Mouse (Mus musculus) hindbrain, postnatal 0 days (tissue): ENCODE results near the gene Naa35. TPM values are rescaled to one million over a fixed set of nuclear protein-coding genes. Genes with fewer than 3 reads are reported as not detected.

ENCODE experiments used
- ATAC-seq: fragments of 200-750 bp; cut with Nextera tagmentation; 2 replicates; pipeline ENCODE4 v1.8.0; 2017; ENCODE audit warnings: mild to moderate bottlenecking, moderate TSS enrichment, moderate library complexity
- DNase-seq: peaks from one replicate; pipeline ENCODE4 v3.0.0-alpha.2; 2015; ENCODE audit warnings: low spot score
- H3K27ac ChIP-seq: fragments of 300-500 bp; sonication (generic); 2 replicates; pipeline ENCODE4 v1.5.1; 2014; ENCODE audit warnings: mild to moderate bottlenecking
- H3K27me3 ChIP-seq: fragments of 300-500 bp; sonication (generic); 2 replicates; pipeline ENCODE4 v1.6.1; 2014; ENCODE audit warnings: low read length, mixed read lengths; ENCODE audit not compliant: insufficient read depth
- H3K36me3 ChIP-seq: fragments of 300-500 bp; sonication (generic); 2 replicates; pipeline ENCODE4 v1.6.1; 2014; ENCODE audit warnings: low read length, mixed read lengths; ENCODE audit not compliant: insufficient read depth
- H3K4me1 ChIP-seq: fragments of 300-500 bp; sonication (generic); 2 replicates; pipeline ENCODE4 v1.6.1; 2014; ENCODE audit warnings: antibody characterized with exemption, low read length, mixed read lengths; ENCODE audit not compliant: insufficient read depth
- H3K4me2 ChIP-seq: fragments of 300-500 bp; sonication (generic); 2 replicates; pipeline ENCODE4 v1.6.1; 2014; ENCODE audit warnings: low read depth, mild to moderate bottlenecking, low read length, moderate library complexity, mixed read lengths
- H3K4me3 ChIP-seq: fragments of 300-500 bp; sonication (generic); 2 replicates; pipeline ENCODE4 v1.5.1; 2014; ENCODE audit warnings: low read length
- H3K9ac ChIP-seq: fragments of 300-500 bp; sonication (generic); replicated peaks from 2 replicates; pipeline ENCODE4 v1.6.1; 2014; ENCODE audit warnings: mild to moderate bottlenecking, low read length, moderate library complexity, mixed read lengths
- H3K9me3 ChIP-seq: fragments of 300-500 bp; sonication (generic); 2 replicates; pipeline ENCODE4 v1.6.1; 2016; ENCODE audit warnings: low read length, mixed read lengths
- CTCF ChIP-seq: IDR thresholded peaks from 2 replicates; pipeline ENCODE4 v1.5.1; 2016; ENCODE audit warnings: antibody characterized with exemption, control low read depth, low read depth
- WGBS: fragments of 180-500 bp; shearing (Covaris S2); extraction: QIAGEN DNeasy Blood & Tissue Kit; methylation state at CpG from one replicate; pipeline ENCODE4 v1.1.7; 2014; 5-methylcytosine and 5-hydroxymethylcytosine counted together
- polyA plus RNA-seq: library from polyadenylated mRNA; unstranded; fragments of >200 nt; fragmentation: Nextera tagmentation; extraction: Ambion mirVana; gene quantifications from 2 replicates; pipeline ENCODE4 v1.2.1, GENCODE M21; 2015
- total RNA-seq: library from RNA; depleted of rRNA; stranded (reverse); fragments of >200 nt; gene quantifications from 2 replicates; pipeline ENCODE4 v1.2.3, GENCODE M21; 2014; rRNA removed

The Naa35 gene
- total and polyA plus RNA-seq, 2 experiments from 2014 or later = 98.5 to 99.6 TPM

- 80% methylated on average over 3 of the region's 3 CpGs for WGBS
- DNase-seq (no peak), ATAC-seq (no peak)
- no peak overlapping the region for H3K4me3 ChIP-seq
- TF ChIP-seq CTCF = no peak
- no peak overlapping the region for H3K4me2 ChIP-seq
- no peak overlapping the region for H3K9ac ChIP-seq
- no peaks in the 10 kb centered on the region for H3K4me1 ChIP-seq
- no peaks in the 10 kb centered on the region for H3K9me3 ChIP-seq
- H3K36me3 ChIP-seq = no peaks in the 10 kb centered on the region
- H3K27ac ChIP-seq = no peak overlapping the region
- H3K27me3 ChIP-seq = no peaks in the 10 kb centered on the region
These were observed 100.2 kb downstream of the Naa35 start for GRCm38 (mm10) chr13:59685236-59685635.

Other genes starting within 250 kb of the Naa35 start
- gene Agtpbp1, start within 50 bp of the Naa35 start, total RNA-seq = 107 and 128 TPM in 2 replicates
- 65.6 and 72.1 TPM in 2 replicates for gene Agtpbp1, start within 50 bp of the Naa35 start, polyA plus RNA-seq
- 16.8 and 17.9 TPM in 2 replicates for gene Golm1, start 90.6 kb downstream of the Naa35 start, total RNA-seq
- 20.2 and 22.9 TPM in 2 replicates for gene Golm1, start 90.6 kb downstream of the Naa35 start, polyA plus RNA-seq
- not detected in 2 replicates for gene 4921517D22Rik, start 108.8 kb downstream of the Naa35 start, total RNA-seq
- gene 4921517D22Rik, start 108.8 kb downstream of the Naa35 start, polyA plus RNA-seq = not detected in 2 replicates
- gene Spata31d1a, start 125.1 kb downstream of the Naa35 start, total RNA-seq = not detected in 2 replicates
- gene Spata31d1a, start 125.1 kb downstream of the Naa35 start, polyA plus RNA-seq = 0.09 and 0.16 TPM in 2 replicates
- gene Spata31d1b, start 127.0 kb downstream of the Naa35 start, total RNA-seq = 0.21 TPM in 1 of 2 replicates, not detected in the other
- gene Spata31d1b, start 127.0 kb downstream of the Naa35 start, polyA plus RNA-seq = not detected in 2 replicates
- not detected in 2 replicates for gene Spata31d1d, start 146.5 kb downstream of the Naa35 start, total RNA-seq
- not detected in 2 replicates for gene Spata31d1d, start 146.5 kb downstream of the Naa35 start, polyA plus RNA-seq
- gene 1700014D04Rik, start 161.5 kb downstream of the Naa35 start, total RNA-seq = 0.16 and 0.29 TPM in 2 replicates
- 0.18 and 0.24 TPM in 2 replicates for gene 1700014D04Rik, start 161.5 kb downstream of the Naa35 start, polyA plus RNA-seq
- 85.5 and 92.8 TPM in 2 replicates for gene Isca1, start 184.6 kb downstream of the Naa35 start, total RNA-seq
- 167 TPM in 2 replicates for gene Isca1, start 184.6 kb downstream of the Naa35 start, polyA plus RNA-seq
- not detected in 2 replicates for gene Gm49354, start 197.0 kb downstream of the Naa35 start, total RNA-seq
- not detected in 2 replicates for gene Gm49354, start 197.0 kb downstream of the Naa35 start, polyA plus RNA-seq
- gene Tut7, start 237.9 kb downstream of the Naa35 start, total RNA-seq = 27.9 and 29.5 TPM in 2 replicates
- 35.5 and 36.8 TPM in 2 replicates for gene Tut7, start 237.9 kb downstream of the Naa35 start, polyA plus RNA-seq